Mouse (Mus musculus): ENCODE data around the gene Lrrc75b.

DNA sequence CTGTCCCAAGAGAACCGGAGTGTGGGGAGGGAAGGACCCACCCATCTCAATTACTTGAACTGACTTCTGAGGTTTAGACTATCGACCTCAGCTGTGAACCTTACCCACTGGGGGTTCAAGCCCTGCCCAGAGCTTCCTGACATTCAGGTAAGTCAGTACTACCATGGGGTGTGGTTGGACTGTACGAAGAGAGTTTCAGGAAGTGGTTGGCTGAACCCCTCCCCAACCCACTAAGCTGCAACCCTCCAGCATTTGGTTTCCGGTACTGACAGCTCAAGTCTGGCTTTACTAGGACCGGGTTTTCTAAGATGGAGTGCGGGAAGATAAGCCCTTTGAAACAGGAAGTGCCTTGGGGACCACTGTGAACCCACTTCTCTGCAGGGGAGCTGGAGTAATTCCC is 5.3 kb upstream of the Lrrc75b start:
- TF ChIP-seq POLR2A (IDR thresholded peaks at IDR 0.05; ENCODE audit: low read depth, low read length) = peak; percentile 6; the same call in 1 of the 2 replicates
- no peak for TF ChIP-seq CTCF (IDR thresholded peaks at IDR 0.05; ENCODE audit: extremely low read depth, insufficient read depth, insufficient read length, insufficient replicate concordance)

Data from spleen, adult 2 months (tissue).